Mouse (Mus musculus): ENCODE results near the gene Gm13696.
"Not testable (repeated sequence)": the region's sequence is repeated elsewhere in the genome, so short reads cannot be mapped to it uniquely, and the experiment has no call there.

GRCm38 (mm10) chr2:83972823-83973222, at the start of gene Gm13696:
- TF ChIP-seq CTCF (IDR thresholded peaks at IDR 0.05; ENCODE audit: extremely low read depth, insufficient read length, insufficient replicate concordance, low read depth, low read length); POLR2A (IDR thresholded peaks at IDR 0.05; ENCODE audit: low read depth, low read length): not testable (repeated sequence)
